Mouse (Mus musculus) midbrain, embryonic 16.5 days (tissue): ENCODE measurements around the gene Btbd35f11. TPM values are rescaled to one million over a fixed set of nuclear protein-coding genes. Genes with fewer than 3 reads are reported as not detected.
"Not testable (repeated sequence)": the region's sequence is repeated elsewhere in the genome, so short reads cannot be mapped to it uniquely, and the experiment has no call there.

Experiments
- ATAC-seq: fragments of 200-750 bp; cut with Nextera tagmentation; 2 replicates; pipeline ENCODE4 v1.8.0; 2017; ENCODE audit warnings: moderate TSS enrichment
- H3K27ac ChIP-seq: fragments of 300-500 bp; sonication (generic); 2 replicates; pipeline ENCODE4 v1.5.1; 2014; ENCODE audit warnings: mild to moderate bottlenecking, low read length, mixed read lengths
- H3K27me3 ChIP-seq: fragments of 300-500 bp; sonication (generic); 2 replicates; pipeline ENCODE4 v1.6.1; 2014; ENCODE audit warnings: low read depth, low read length, mixed read lengths; ENCODE audit not compliant: control insufficient read depth, insufficient read depth
- H3K36me3 ChIP-seq: fragments of 300-500 bp; sonication (generic); 2 replicates; pipeline ENCODE4 v1.6.1; 2014; ENCODE audit warnings: mild to moderate bottlenecking, low read length, moderate library complexity, mixed read lengths; ENCODE audit not compliant: control insufficient read depth, insufficient read depth
- H3K4me1 ChIP-seq: fragments of 300-500 bp; sonication (generic); 2 replicates; pipeline ENCODE4 v1.6.1; 2014; ENCODE audit warnings: mild to moderate bottlenecking, low read length, mixed read lengths; ENCODE audit not compliant: control insufficient read depth, insufficient read depth
- H3K4me2 ChIP-seq: fragments of 300-500 bp; sonication (generic); 2 replicates; pipeline ENCODE4 v1.6.1; 2014; ENCODE audit warnings: mild to moderate bottlenecking, low read length, mixed read lengths
- H3K4me3 ChIP-seq: fragments of 300-500 bp; sonication (generic); 2 replicates; pipeline ENCODE4 v1.5.1; 2014; ENCODE audit warnings: low read depth, mild to moderate bottlenecking, low read length, moderate library complexity, mixed read lengths
- H3K9ac ChIP-seq: fragments of 300-500 bp; sonication (generic); 2 replicates; pipeline ENCODE4 v1.6.1; 2014; ENCODE audit warnings: low read depth, low read length, mixed read lengths
- H3K9me3 ChIP-seq: fragments of 300-500 bp; sonication (generic); replicated peaks from 2 replicates; pipeline ENCODE4 v1.6.1; 2014; ENCODE audit warnings: mild to moderate bottlenecking, low read length, mixed read lengths; ENCODE audit not compliant: control insufficient read depth, poor library complexity, severe bottlenecking
- WGBS: fragments of 180-500 bp; shearing (Covaris S2); extraction: QIAGEN DNeasy Blood & Tissue Kit; methylation state at CpG from one replicate; pipeline ENCODE4 v1.1.7; 2014; 5-methylcytosine and 5-hydroxymethylcytosine counted together
- polyA plus RNA-seq: library from polyadenylated mRNA; unstranded; fragments of >200 nt; fragmentation: Nextera tagmentation; extraction: Ambion mirVana; gene quantifications from 2 replicates; pipeline ENCODE4 v1.2.1, GENCODE M21; 2015

Btbd35f11 gene
- polyA plus RNA-seq, result not detected in 2 replicates

DNA sequence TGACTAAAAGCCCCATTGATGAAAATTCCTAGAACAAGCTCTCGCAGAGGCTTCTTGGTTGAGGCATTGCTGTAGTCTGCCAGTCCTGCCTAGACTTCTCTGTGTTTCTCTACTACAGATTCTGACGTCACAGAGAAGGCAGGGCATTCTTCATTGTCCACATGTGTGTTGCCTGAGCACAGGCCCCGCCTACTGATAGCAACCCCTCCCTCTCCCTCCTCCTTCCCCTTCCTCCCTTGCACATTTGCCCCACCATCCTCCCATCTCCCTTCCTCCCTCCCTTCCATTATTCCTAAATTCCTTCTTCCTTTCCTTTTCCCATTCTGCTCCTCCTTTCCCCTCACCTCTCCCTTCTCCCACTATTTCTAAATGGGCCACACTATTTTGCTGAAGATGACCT is at the start of gene Btbd35f11:
Gene Btbd35f11 (minus strand): TSS at position 101 of the 400 bp plus-strand sequence.
- not testable (repeated sequence) for H3K27me3 ChIP-seq, H3K36me3 ChIP-seq, H3K9me3 ChIP-seq, H3K4me2 ChIP-seq, H3K27ac ChIP-seq, ATAC-seq, H3K9ac ChIP-seq, H3K4me1 ChIP-seq, H3K4me3 ChIP-seq
- WGBS, result 64% methylated on average over 2 of the region's 3 CpGs

DNA sequence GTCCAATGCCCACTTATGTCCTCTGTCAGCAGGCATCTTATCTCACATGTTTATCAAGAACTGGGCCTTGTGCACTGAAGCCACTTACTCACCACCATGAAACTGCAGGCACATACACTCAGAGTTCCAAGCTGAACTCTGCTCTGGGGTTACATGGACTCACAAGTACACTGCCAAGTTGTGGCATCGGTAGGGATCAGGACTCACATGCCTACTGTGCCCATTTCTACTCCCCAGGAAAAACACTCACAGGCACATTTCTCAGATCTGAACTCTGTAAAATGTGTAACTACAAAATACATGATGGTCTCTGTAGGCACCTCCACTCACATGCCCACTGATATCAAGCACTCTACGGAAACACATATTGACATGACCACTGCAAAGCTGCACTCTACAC is 33.5 kb downstream of the Btbd35f11 start:
- H3K4me3 ChIP-seq, H3K9ac ChIP-seq, ATAC-seq, H3K36me3 ChIP-seq, H3K4me2 ChIP-seq, H3K4me1 ChIP-seq, H3K9me3 ChIP-seq, H3K27me3 ChIP-seq, H3K27ac ChIP-seq: not testable (repeated sequence)
- WGBS, result 100% methylated on average over 1 of the region's 2 CpGs

Other genes starting within 250 kb of the Btbd35f11 start
- gene Btbd35f24, start 247.9 kb downstream of the Btbd35f11 start, polyA plus RNA-seq, result not detected in 2 replicates